Mouse (Mus musculus) MEL (cell line): Measurements from ENCODE around the gene Slamf7. TPM values are rescaled to one million over a fixed set of nuclear protein-coding genes. Genes with fewer than 3 reads are reported as not detected.

ENCODE experiments used
- DNase-seq: peaks from one replicate; pipeline ENCODE4 v3.0.0; 2011; ENCODE audit warnings: low read depth, low spot score
- H3K27ac ChIP-seq: 2 replicates; pipeline ENCODE4 v1.5.1; 2012; ENCODE audit warnings: low read depth, mild to moderate bottlenecking, control low read depth, low read length, moderate library complexity; ENCODE audit not compliant: control insufficient read depth
- H3K27me3 ChIP-seq, 2 experiments: fragments of 150-350 bp in 1 of 2; sonication (generic) in 1 of 2; 2 replicates each; pipeline ENCODE4 v1.6.1; 2012; ENCODE audit warnings: low read length in 2 of 2, mild to moderate bottlenecking in 2 of 2, improper control_type of control experiment in 1 of 2, moderate library complexity in 1 of 2; ENCODE audit not compliant: insufficient read depth in 2 of 2, control insufficient read depth in 1 of 2
- H3K36me3 ChIP-seq, 2 experiments: 2 replicates each; pipeline ENCODE4 v1.6.1; 2012 to 2014; ENCODE audit warnings: low read length in 2 of 2, improper control_type of control experiment in 1 of 2, inconsistent platforms in 1 of 2, mild to moderate bottlenecking in 1 of 2; ENCODE audit not compliant: insufficient read depth in 2 of 2, control insufficient read depth in 1 of 2
- H3K4me1 ChIP-seq, 2 experiments: fragments of 150-350 bp in 1 of 2; sonication (generic) in 1 of 2; 2 replicates each; pipeline ENCODE4 v1.6.1; 2012; ENCODE audit warnings: low read length in 2 of 2, improper control_type of control experiment in 1 of 2, mild to moderate bottlenecking in 1 of 2; ENCODE audit not compliant: insufficient read depth in 2 of 2, control insufficient read depth in 1 of 2
- H3K4me3 ChIP-seq, 2 experiments: fragments of 150-350 bp in 1 of 2; sonication (generic) in 1 of 2; 2 replicates each; pipeline ENCODE4 v1.5.1; 2012; ENCODE audit warnings: low read depth in 2 of 2, low read length in 2 of 2, mild to moderate bottlenecking in 2 of 2, moderate library complexity in 2 of 2, control low read depth in 1 of 2, improper control_type of control experiment in 1 of 2; ENCODE audit not compliant: control insufficient read depth in 1 of 2, insufficient read depth in 1 of 2
- H3K79me2 ChIP-seq: 2 replicates; pipeline ENCODE4 v1.6.1; 2012; ENCODE audit warnings: mild to moderate bottlenecking, low read length, moderate library complexity; ENCODE audit not compliant: control insufficient read depth, poor library complexity, insufficient read depth
- H3K9ac ChIP-seq: 2 replicates; pipeline ENCODE4 v1.6.1; 2012; ENCODE audit warnings: low read depth, mild to moderate bottlenecking, control low read depth, low read length, moderate library complexity; ENCODE audit not compliant: control insufficient read depth, poor library complexity, severe bottlenecking
- H3K9me3 ChIP-seq: fragments of 150-350 bp; sonication (generic); replicated peaks from 2 replicates; pipeline ENCODE4 v1.6.1; 2012; ENCODE audit warnings: mild to moderate bottlenecking, low read length, improper control_type of control experiment, moderate library complexity; ENCODE audit not compliant: insufficient read depth
- BHLHE40 ChIP-seq: IDR thresholded peaks from 2 replicates; pipeline ENCODE4 v1.6.1; 2012; ENCODE audit warnings: low read depth, mild to moderate bottlenecking, inconsistent platforms, low read length, improper control_type of control experiment, borderline replicate concordance
- CHD1 ChIP-seq: IDR thresholded peaks from 2 replicates; pipeline ENCODE4 v1.6.1; 2012; ENCODE audit warnings: low read depth, mild to moderate bottlenecking, inconsistent platforms, low read length, improper control_type of control experiment
- CHD2 ChIP-seq: IDR thresholded peaks from 2 replicates; pipeline ENCODE4 v1.6.1; 2011; ENCODE audit warnings: low read length, improper control_type of control experiment
- CTCF ChIP-seq, 3 experiments: IDR thresholded peaks in 2 of 3; conservative IDR thresholded peaks in 1 of 3; 2 replicates each; pipeline ENCODE4 v1.5.1; 2011 to 2012; ENCODE audit warnings: low read length in 3 of 3, low read depth in 2 of 3, mild to moderate bottlenecking in 2 of 3, improper control_type of control experiment in 1 of 3, inconsistent platforms in 1 of 3, mixed read lengths in 1 of 3, moderate library complexity in 1 of 3; ENCODE audit not compliant: control insufficient read depth in 1 of 3, insufficient read depth in 1 of 3, poor library complexity in 1 of 3, severe bottlenecking in 1 of 3
- E2F4 ChIP-seq: IDR thresholded peaks from 2 replicates; pipeline ENCODE4 v1.6.1; 2011; ENCODE audit warnings: low read depth, low read length, improper control_type of control experiment, borderline replicate concordance
- ELF1 ChIP-seq: IDR thresholded peaks from 2 replicates; pipeline ENCODE4 v1.6.1; 2014; ENCODE audit warnings: low read depth, mild to moderate bottlenecking, inconsistent platforms, low read length, improper control_type of control experiment, moderate library complexity
- EP300 ChIP-seq, 2 experiments: IDR thresholded peaks; 2 replicates each; pipeline ENCODE4 v1.6.1; 2011; ENCODE audit warnings: improper control_type of control experiment in 2 of 2, low read length in 2 of 2, low read depth in 1 of 2, mild to moderate bottlenecking in 1 of 2
- ETS1 ChIP-seq: IDR thresholded peaks from 2 replicates; pipeline ENCODE4 v1.6.1; 2012; ENCODE audit warnings: low read depth, mild to moderate bottlenecking, inconsistent platforms, low read length, improper control_type of control experiment, moderate library complexity
- GABPA ChIP-seq: IDR thresholded peaks from 2 replicates; pipeline ENCODE4 v1.6.1; 2012; ENCODE audit warnings: low read depth, mild to moderate bottlenecking, inconsistent platforms, low read length, improper control_type of control experiment, moderate library complexity
- GATA1 ChIP-seq: IDR thresholded peaks from 2 replicates; pipeline ENCODE4 v1.6.1; 2011; ENCODE audit warnings: low read depth, low read length, improper control_type of control experiment
- JUND ChIP-seq: IDR thresholded peaks from 2 replicates; pipeline ENCODE4 v1.6.1; 2011; ENCODE audit warnings: low read depth, mild to moderate bottlenecking, improper control_type of control experiment, low read length
- KAT2A ChIP-seq: conservative IDR thresholded peaks from 2 replicates; pipeline ENCODE4 v1.6.1; 2012; ENCODE audit warnings: low read depth, low read length, improper control_type of control experiment, inconsistent platforms
- MAFK ChIP-seq: IDR thresholded peaks from 2 replicates; pipeline ENCODE4 v1.6.1; 2011; ENCODE audit warnings: low read depth, mild to moderate bottlenecking, low read length, improper control_type of control experiment, borderline replicate concordance
- MAZ ChIP-seq: IDR thresholded peaks from 2 replicates; pipeline ENCODE4 v1.6.1; 2012; ENCODE audit warnings: low read depth, mild to moderate bottlenecking, inconsistent platforms, low read length, improper control_type of control experiment
- MXI1 ChIP-seq: IDR thresholded peaks from 2 replicates; pipeline ENCODE4 v1.6.1; 2011; ENCODE audit warnings: mild to moderate bottlenecking, low read depth, low read length, improper control_type of control experiment
- MYB ChIP-seq: IDR thresholded peaks from 2 replicates; pipeline ENCODE4 v1.6.1; 2011; ENCODE audit warnings: mild to moderate bottlenecking, low read depth, low read length, improper control_type of control experiment
- MYC ChIP-seq: IDR thresholded peaks from 2 replicates; pipeline ENCODE4 v1.6.1; 2011; ENCODE audit warnings: low read depth, mild to moderate bottlenecking, low read length, improper control_type of control experiment, moderate library complexity
- NELFE ChIP-seq: IDR thresholded peaks from 2 replicates; pipeline ENCODE4 v1.6.1; 2011; ENCODE audit warnings: low read depth, low read length, improper control_type of control experiment
- NRF1 ChIP-seq: IDR thresholded peaks from 2 replicates; pipeline ENCODE4 v1.6.1; 2014; ENCODE audit warnings: low read depth, mild to moderate bottlenecking, inconsistent platforms, low read length, improper control_type of control experiment, moderate library complexity; ENCODE audit not compliant: poor library complexity, insufficient read depth, severe bottlenecking
- POLR2A ChIP-seq, 2 experiments: IDR thresholded peaks; 2 replicates each; pipeline ENCODE4 v1.6.1; 2011 to 2012; ENCODE audit warnings: low read length in 2 of 2, mild to moderate bottlenecking in 2 of 2, control low read depth in 1 of 2, improper control_type of control experiment in 1 of 2, low read depth in 1 of 2, moderate library complexity in 1 of 2; ENCODE audit not compliant: control insufficient read depth in 1 of 2, insufficient read depth in 1 of 2, poor library complexity in 1 of 2
- POLR2AphosphoS2 ChIP-seq: IDR thresholded peaks from 2 replicates; pipeline ENCODE4 v1.6.1; 2011; ENCODE audit warnings: low read length, improper control_type of control experiment
- RAD21 ChIP-seq: IDR thresholded peaks from 2 replicates; pipeline ENCODE4 v1.6.1; 2011; ENCODE audit warnings: mild to moderate bottlenecking, low read depth, low read length, improper control_type of control experiment
- RCOR1 ChIP-seq: IDR thresholded peaks from 2 replicates; pipeline ENCODE4 v1.6.1; 2012; ENCODE audit warnings: low read depth, mild to moderate bottlenecking, inconsistent platforms, low read length, improper control_type of control experiment
- SIN3A ChIP-seq: IDR thresholded peaks from 2 replicates; pipeline ENCODE4 v1.6.1; 2012; ENCODE audit warnings: low read length, improper control_type of control experiment, inconsistent platforms
- TAL1 ChIP-seq: IDR thresholded peaks from 2 replicates; pipeline ENCODE4 v1.6.1; 2012; ENCODE audit warnings: mild to moderate bottlenecking, inconsistent platforms, low read length, moderate library complexity, mixed read lengths
- TBP ChIP-seq: IDR thresholded peaks from 2 replicates; pipeline ENCODE4 v1.8.0; 2011; ENCODE audit warnings: low read depth, low read length, improper control_type of control experiment
- TCF12 ChIP-seq: IDR thresholded peaks from 2 replicates; pipeline ENCODE4 v1.6.1; 2014; ENCODE audit warnings: low read depth, mild to moderate bottlenecking, inconsistent platforms, low read length, improper control_type of control experiment, moderate library complexity
- UBTF ChIP-seq: IDR thresholded peaks from 2 replicates; pipeline ENCODE4 v1.6.1; 2012; ENCODE audit warnings: low read depth, mild to moderate bottlenecking, inconsistent platforms, low read length, improper control_type of control experiment, moderate library complexity, borderline replicate concordance; ENCODE audit not compliant: insufficient read depth
- USF1 ChIP-seq: IDR thresholded peaks from 2 replicates; pipeline ENCODE4 v1.6.1; 2014; ENCODE audit warnings: low read depth, mild to moderate bottlenecking, inconsistent platforms, low read length, improper control_type of control experiment, moderate library complexity
- ZC3H11A ChIP-seq: IDR thresholded peaks from 2 replicates; pipeline ENCODE4 v1.6.1; 2012; ENCODE audit warnings: low read depth, mild to moderate bottlenecking, inconsistent platforms, low read length, improper control_type of control experiment
- ZKSCAN1 ChIP-seq: IDR thresholded peaks from 2 replicates; pipeline ENCODE4 v1.6.1; 2012; ENCODE audit warnings: low read depth, mild to moderate bottlenecking, inconsistent platforms, low read length, improper control_type of control experiment, moderate library complexity
- ZMIZ1 ChIP-seq: IDR thresholded peaks from 2 replicates; pipeline ENCODE4 v1.6.1; 2012; ENCODE audit warnings: low read depth, mild to moderate bottlenecking, inconsistent platforms, low read length, improper control_type of control experiment, moderate library complexity
- ZNF384 ChIP-seq: IDR thresholded peaks from 2 replicates; pipeline ENCODE4 v1.6.1; 2012; ENCODE audit warnings: low read depth, mild to moderate bottlenecking, inconsistent platforms, low read length, improper control_type of control experiment
- polyA plus RNA-seq, 2 experiments: library from polyadenylated mRNA; stranded (reverse) in 1 of 2; unstranded in 1 of 2; fragments of >175 nt in 1 of 2; fragments of >200 nt in 1 of 2; gene quantifications; 2 replicates each; pipeline versions ENCODE4 v1.2.1 to v1.2.4; 2012; ENCODE audit warnings: low replicate concordance in 2 of 2, low read depth in 1 of 2; ENCODE audit not compliant: insufficient read length in 2 of 2, insufficient read depth in 1 of 2, missing spikeins in 1 of 2
- total RNA-seq: library from RNA; depleted of rRNA; stranded (reverse); fragments of 300-350 nt; gene quantifications from 2 replicates; pipeline ENCODE4 v1.2.3, GENCODE M21; 2012

Gene Slamf7
- total and polyA plus RNA-seq, 3 experiments = not detected

DNA sequence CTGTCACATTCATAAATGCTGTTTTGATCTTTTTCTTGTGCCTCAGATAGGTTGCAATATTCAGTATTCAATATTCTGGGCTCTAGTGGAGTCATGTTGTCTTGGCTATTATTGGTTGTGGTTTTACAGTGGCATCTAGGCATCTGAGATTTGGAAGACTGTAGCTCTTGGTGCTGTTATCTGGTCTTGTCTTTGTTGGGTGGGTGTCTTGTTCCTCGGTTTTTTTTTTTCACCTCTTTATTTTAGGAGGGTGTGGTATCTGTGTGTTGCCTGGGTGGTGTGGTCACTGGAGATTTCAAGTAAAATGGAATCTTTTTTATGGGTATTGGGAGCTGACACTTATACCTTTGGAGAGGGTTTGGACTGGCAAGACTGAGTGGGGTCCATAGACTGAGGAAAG, 41.1 kb upstream of the Slamf7 start:
- H3K27me3 ChIP-seq = no peaks in the 10 kb centered on the region
- peaks cover 15 to 20% of the 10 kb centered on the region in 2 experiments; a peak in 3 of 4 replicates for H3K36me3 ChIP-seq
- no peak overlapping the region for H3K4me3 ChIP-seq
- H3K79me2 ChIP-seq = peaks cover 11% of the 10 kb centered on the region
- peaks cover 2 to 6% of the 10 kb centered on the region in 2 experiments for H3K4me1 ChIP-seq
- H3K27ac ChIP-seq = no peak overlapping the region
- TF ChIP-seq ZNF384 (peak; percentile 47; the same call in 1 of the 2 replicates), ZC3H11A (no peak)
- no peak for DNase-seq
- H3K9ac ChIP-seq = no peak overlapping the region
- H3K9me3 ChIP-seq = no peaks in the 10 kb centered on the region

- H3K9ac ChIP-seq = no peak overlapping the region
- no peaks in the 10 kb centered on the region for H3K27me3 ChIP-seq
- H3K36me3 ChIP-seq = peaks cover 9 to 47% of the 10 kb centered on the region in 2 experiments; a peak in 3 of 4 replicates
- H3K79me2 ChIP-seq = peaks cover 35% of the 10 kb centered on the region
- no peak overlapping the region for H3K4me3 ChIP-seq
- H3K9me3 ChIP-seq = no peaks in the 10 kb centered on the region
- H3K27ac ChIP-seq = peak overlapping the region; percentile 59
- peak; percentile 63 for DNase-seq
- peaks cover 20 to 31% of the 10 kb centered on the region in 2 experiments for H3K4me1 ChIP-seq
- TF ChIP-seq CTCF (IDR thresholded peaks at IDR 0.05 in 2 of 3, conservative IDR thresholded peaks at IDR 0.05 in 1 of 3; ENCODE audit: control insufficient read depth in 1 of 3, insufficient read depth in 1 of 3, low read depth in 2 of 3, low read length in 3 of 3, poor library complexity in 1 of 3, severe bottlenecking in 1 of 3) (no peak), NELFE (no peak), MYB (peak; percentile 91), ETS1 (peak; percentile 74), GABPA (no peak), ZKSCAN1 (no peak), ZMIZ1 (no peak), UBTF (no peak), SIN3A (peak; percentile 59; the same call in 1 of the 2 replicates), CHD2 (no peak), EP300 (IDR thresholded peaks at IDR 0.05; ENCODE audit: low read depth in 1 of 2, low read length in 2 of 2) (peak; percentile 83 to 93), POLR2AphosphoS2 (no peak), BHLHE40 (no peak), NRF1 (no peak), MAZ (no peak), TCF12 (peak; percentile 74), POLR2A (IDR thresholded peaks at IDR 0.05; ENCODE audit: control insufficient read depth in 1 of 2, insufficient read depth in 1 of 2, low read depth in 1 of 2, low read length in 2 of 2, poor library complexity in 1 of 2) (no peak), USF1 (no peak), TBP (0 out of 2 replicates have a peak, but pooled peaks have one; percentile 19), CHD1 (no peak), ZC3H11A (no peak), ELF1 (peak; percentile 17; the same call in 1 of the 2 replicates), JUND (no peak), MXI1 (peak; percentile 47; the same call in 1 of the 2 replicates), E2F4 (no peak), MYC (peak; percentile 73), RAD21 (no peak), GATA1 (peak; percentile 78), RCOR1 (peak; percentile 85), KAT2A (no peak), MAFK (no peak), TAL1 (peak; percentile 28)
Observed at GRCm38 (mm10) chr1:171687320-171687719, 34.5 kb upstream of the Slamf7 start.
